Mouse (Mus musculus): ENCODE data around the gene Fgfr2. TPM values are rescaled to one million over a fixed set of nuclear protein-coding genes. Genes with fewer than 3 reads are reported as not detected.

The Fgfr2 gene
- polyA plus RNA-seq, 1 experiment from 2014 or later = 137 TPM

GRCm38 (mm10) chr7:130948563-130949208 lies 2174.5 kb downstream of the Fgfr2 start:
- no peaks in the 10 kb centered on the region for H3K9me3 ChIP-seq (replicated peaks)
- no peaks in the 10 kb centered on the region for H3K27me3 ChIP-seq
- H3K36me3 ChIP-seq = no peaks in the 10 kb centered on the region
- peaks cover 22% of the 10 kb centered on the region for H3K4me1 ChIP-seq
- H3K27ac ChIP-seq (replicated peaks) = peak overlapping the region; percentile 65
- no peak overlapping the region for H3K4me3 ChIP-seq (replicated peaks)
- 44% methylated on average over 5 of the region's 5 CpGs for WGBS
- H3K4me2 ChIP-seq (replicated peaks) = 0 out of 2 replicates have a peak overlapping the region, but pooled peaks have one; percentile 6
- no peak for ATAC-seq (ENCODE audit: insufficient number of reproducible peaks, low FRiP score, low TSS enrichment, low read depth)
- no peak overlapping the region for H3K9ac ChIP-seq

GRCm38 (mm10) chr7:130946303-130946702 lies 2176.8 kb downstream of the Fgfr2 start:
- H3K4me1 ChIP-seq = peaks cover 19% of the 10 kb centered on the region
- 63% methylated on average over 12 of the region's 12 CpGs for WGBS
- H3K27me3 ChIP-seq = no peaks in the 10 kb centered on the region
- H3K9ac ChIP-seq = no peak overlapping the region
- no peak overlapping the region for H3K4me2 ChIP-seq (replicated peaks)
- no peak for ATAC-seq (ENCODE audit: insufficient number of reproducible peaks, low FRiP score, low TSS enrichment, low read depth)
- no peaks in the 10 kb centered on the region for H3K36me3 ChIP-seq
- H3K4me3 ChIP-seq (replicated peaks) = no peak overlapping the region
- no peaks in the 10 kb centered on the region for H3K9me3 ChIP-seq (replicated peaks)
- H3K27ac ChIP-seq (replicated peaks) = no peak overlapping the region

- Histone ChIP-seq H3K27me3 (no peaks in the 10 kb centered on the region), H3K4me3 (replicated peaks) (no peak overlapping the region), H3K36me3 (no peaks in the 10 kb centered on the region), H3K27ac (replicated peaks) (no peak overlapping the region), H3K4me2 (replicated peaks) (no peak overlapping the region), H3K9me3 (replicated peaks) (no peaks in the 10 kb centered on the region), H3K4me1 (peaks cover 19% of the 10 kb centered on the region), H3K9ac (no peak overlapping the region)
- 87% methylated on average over 3 of the region's 3 CpGs for WGBS
- no peak for ATAC-seq (ENCODE audit: insufficient number of reproducible peaks, low FRiP score, low TSS enrichment, low read depth)
Observed at GRCm38 (mm10) chr7:130945730-130946129, 2177.4 kb downstream of the Fgfr2 start.

- H3K27me3 ChIP-seq = no peaks in the 10 kb centered on the region
- no peak overlapping the region for H3K27ac ChIP-seq (replicated peaks)
- no peak overlapping the region for H3K9ac ChIP-seq
- no peak overlapping the region for H3K4me3 ChIP-seq (replicated peaks)
- no peaks in the 10 kb centered on the region for H3K36me3 ChIP-seq
- no peaks in the 10 kb centered on the region for H3K9me3 ChIP-seq (replicated peaks)
- no peak overlapping the region for H3K4me2 ChIP-seq (replicated peaks)
- H3K4me1 ChIP-seq = peaks cover 19% of the 10 kb centered on the region
- ATAC-seq (ENCODE audit: insufficient number of reproducible peaks, low FRiP score, low TSS enrichment, low read depth) = no peak
- WGBS = 88% methylated on average over 11 of the region's 11 CpGs
Observed at GRCm38 (mm10) chr7:130944766-130945475, 2178.2 kb downstream of the Fgfr2 start.

- H3K27me3 ChIP-seq = peaks cover 10% of the 10 kb centered on the region
- no peak overlapping the region for H3K27ac ChIP-seq (replicated peaks)
- H3K4me1 ChIP-seq = peaks cover 8% of the 10 kb centered on the region; the same call in 1 of the 2 replicates
- H3K36me3 ChIP-seq = no peaks in the 10 kb centered on the region
- H3K9ac ChIP-seq = no peak overlapping the region
- H3K4me3 ChIP-seq (replicated peaks) = no peak overlapping the region
- 68% methylated on average over 9 of the region's 9 CpGs for WGBS
- no peaks in the 10 kb centered on the region for H3K9me3 ChIP-seq (replicated peaks)
- ATAC-seq (ENCODE audit: insufficient number of reproducible peaks, low FRiP score, low TSS enrichment, low read depth) = no peak
- no peak overlapping the region for H3K4me2 ChIP-seq (replicated peaks)
Observed at GRCm38 (mm10) chr7:130943280-130943895, 2179.8 kb downstream of the Fgfr2 start.

- Histone ChIP-seq H3K4me2 (replicated peaks) (no peak overlapping the region), H3K27ac (replicated peaks) (no peak overlapping the region), H3K4me1 (peaks cover 19% of the 10 kb centered on the region), H3K27me3 (peaks cover 32% of the 10 kb centered on the region), H3K4me3 (replicated peaks) (no peak overlapping the region), H3K9me3 (replicated peaks) (no peaks in the 10 kb centered on the region), H3K9ac (no peak overlapping the region), H3K36me3 (no peaks in the 10 kb centered on the region)
- ATAC-seq (ENCODE audit: insufficient number of reproducible peaks, low FRiP score, low TSS enrichment, low read depth) = no peak
- 73% methylated on average over 8 of the region's 8 CpGs for WGBS
Observed at GRCm38 (mm10) chr7:130940733-130941132, 2182.4 kb downstream of the Fgfr2 start.

- no peaks in the 10 kb centered on the region for H3K36me3 ChIP-seq
- no peak overlapping the region for H3K4me2 ChIP-seq (replicated peaks)
- WGBS = 89% methylated on average over 8 of the region's 8 CpGs
- no peak overlapping the region for H3K4me3 ChIP-seq (replicated peaks)
- peaks cover 27% of the 10 kb centered on the region for H3K4me1 ChIP-seq
- no peak overlapping the region for H3K27ac ChIP-seq (replicated peaks)
- no peak overlapping the region for H3K9ac ChIP-seq
- ATAC-seq (ENCODE audit: insufficient number of reproducible peaks, low FRiP score, low TSS enrichment, low read depth) = no peak
- peaks cover 44% of the 10 kb centered on the region for H3K27me3 ChIP-seq
- no peaks in the 10 kb centered on the region for H3K9me3 ChIP-seq (replicated peaks)
Observed at GRCm38 (mm10) chr7:130938896-130939295, 2184.3 kb downstream of the Fgfr2 start.

- H3K9me3 ChIP-seq (replicated peaks) = no peaks in the 10 kb centered on the region
- peaks cover 52% of the 10 kb centered on the region for H3K27me3 ChIP-seq
- H3K4me2 ChIP-seq (replicated peaks) = peak overlapping the region; percentile 92; the same call in 1 of the 2 replicates
- H3K4me1 ChIP-seq = peaks cover 27% of the 10 kb centered on the region
- WGBS = 64% methylated on average over 4 of the region's 4 CpGs
- no peak overlapping the region for H3K4me3 ChIP-seq (replicated peaks)
- no peak overlapping the region for H3K27ac ChIP-seq (replicated peaks)
- H3K36me3 ChIP-seq = no peaks in the 10 kb centered on the region
- no peak overlapping the region for H3K9ac ChIP-seq
- no peak for ATAC-seq (ENCODE audit: insufficient number of reproducible peaks, low FRiP score, low TSS enrichment, low read depth)
Observed at GRCm38 (mm10) chr7:130938005-130938404, 2185.1 kb downstream of the Fgfr2 start.

- H3K4me1 ChIP-seq = peaks cover 27% of the 10 kb centered on the region
Observed at GRCm38 (mm10) chr7:130937266-130937841, 2185.8 kb downstream of the Fgfr2 start.

GRCm38 (mm10) chr7:130936472-130936951 lies 2186.6 kb downstream of the Fgfr2 start:
- under 1% methylated on average over 49 of the region's 49 CpGs for WGBS
- no peaks in the 10 kb centered on the region for H3K36me3 ChIP-seq
- H3K4me1 ChIP-seq = peaks cover 27% of the 10 kb centered on the region
- peaks cover 53% of the 10 kb centered on the region for H3K27me3 ChIP-seq
- peak overlapping the region; percentile 92 for H3K4me2 ChIP-seq (replicated peaks)
- no peaks in the 10 kb centered on the region for H3K9me3 ChIP-seq (replicated peaks)
- peak overlapping the region; percentile 57 for H3K4me3 ChIP-seq (replicated peaks)
- peak; percentile 34; the same call in 1 of the 2 replicates for ATAC-seq (ENCODE audit: insufficient number of reproducible peaks, low FRiP score, low TSS enrichment, low read depth)
- H3K27ac ChIP-seq (replicated peaks) = no peak overlapping the region
- peak overlapping the region; percentile 47 for H3K9ac ChIP-seq

More at GRCm38 (mm10) chr7:130937266-130937841, 2185.8 kb downstream of the Fgfr2 start:
- Histone ChIP-seq H3K36me3 (no peaks in the 10 kb centered on the region), H3K9me3 (replicated peaks) (no peaks in the 10 kb centered on the region), H3K27me3 (peaks cover 53% of the 10 kb centered on the region), H3K4me2 (replicated peaks) (peak overlapping the region; percentile 92), H3K4me3 (replicated peaks) (peak overlapping the region; percentile 57), H3K9ac (no peak overlapping the region), H3K27ac (replicated peaks) (no peak overlapping the region)
- 27% methylated on average over 12 of the region's 12 CpGs for WGBS
- ATAC-seq (ENCODE audit: insufficient number of reproducible peaks, low FRiP score, low TSS enrichment, low read depth) = no peak

All from embryonic facial prominence, embryonic 15.5 days (tissue).